Mouse (Mus musculus) spleen, adult 18-20 months (tissue): Measurements from ENCODE around the gene Bpifa1.
"Not testable (repeated sequence)": the region's sequence is repeated elsewhere in the genome, so short reads cannot be mapped to it uniquely, and the experiment has no call there.

Experiments
- DNase-seq, 2 experiments: peaks; one replicate each; pipeline ENCODE4 v3.0.0; 2022; ENCODE audit warnings: mixed read lengths in 2 of 2

Gene Bpifa1

DNA sequence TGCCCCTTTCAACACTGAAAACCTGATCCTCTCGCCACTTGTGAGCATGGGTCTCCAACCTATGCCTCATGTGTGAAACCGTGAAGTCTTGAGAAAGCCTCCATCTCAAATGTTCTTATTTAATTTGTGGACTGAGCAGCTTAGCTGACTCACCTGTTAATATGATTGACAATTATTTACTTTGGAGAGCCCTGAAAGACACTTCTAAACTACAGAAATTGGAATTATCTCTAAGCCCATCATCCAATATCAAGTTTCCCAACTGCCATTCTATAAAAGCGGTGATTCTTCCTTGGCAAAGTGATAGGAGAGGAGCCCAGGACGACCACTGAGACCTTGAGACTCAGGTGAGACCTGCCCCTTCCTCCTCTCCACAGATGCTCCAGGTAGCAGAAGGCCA, at the start of gene Bpifa1:
Gene Bpifa1, plus strand, starts transcription at position 301 of the 400 bp plus-strand sequence.
- DNase-seq, result no peak

- no peak for DNase-seq
These were observed 44.9 kb upstream of the Bpifa1 start for GRCm38 (mm10) chr2:154097734-154098133.

DNA sequence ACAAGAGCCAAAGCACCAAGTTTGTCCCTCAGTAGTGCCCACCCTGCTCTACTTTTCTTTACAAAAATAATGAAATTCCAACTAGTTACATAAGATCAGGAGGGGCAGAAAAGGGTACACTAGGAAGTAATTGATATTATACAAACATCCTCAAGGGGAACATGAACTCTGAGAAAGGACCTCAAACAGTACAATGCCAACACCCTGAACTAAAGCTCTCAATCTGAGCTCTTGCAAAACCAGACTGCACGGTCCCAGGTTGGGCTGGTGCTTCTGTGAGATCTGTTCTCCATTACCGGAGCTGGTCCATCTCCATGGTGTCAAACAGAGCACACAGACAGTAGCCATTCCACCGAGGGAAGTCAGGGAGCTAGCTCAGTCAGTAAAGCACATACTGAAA, 25.3 kb upstream of the Bpifa1 start:
- DNase-seq, result no peak

GRCm38 (mm10) chr2:154130120-154130519, 12.6 kb upstream of the Bpifa1 start, which contains the start of gene Bpifa3:
Gene Bpifa3, plus strand, starts transcription at chr2:154130336.
- DNase-seq, result no peak

DNA sequence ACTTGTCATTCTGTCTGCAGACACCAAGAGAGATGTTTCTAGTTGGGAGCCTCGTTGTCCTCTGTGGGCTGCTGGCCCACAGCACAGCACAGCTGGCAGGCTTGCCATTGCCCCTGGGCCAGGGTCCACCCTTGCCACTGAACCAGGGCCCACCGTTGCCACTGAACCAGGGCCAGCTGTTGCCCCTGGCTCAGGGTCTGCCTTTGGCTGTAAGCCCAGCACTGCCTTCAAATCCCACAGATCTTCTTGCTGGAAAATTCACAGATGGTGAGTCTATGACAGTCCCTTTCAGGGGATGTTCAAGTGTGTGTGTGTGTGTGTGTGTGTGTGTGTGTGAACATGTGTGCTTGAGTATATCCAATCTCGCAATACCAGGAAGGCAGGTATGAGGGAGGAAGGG, 1.1 kb downstream of the Bpifa1 start:
- no peak for DNase-seq

DNA sequence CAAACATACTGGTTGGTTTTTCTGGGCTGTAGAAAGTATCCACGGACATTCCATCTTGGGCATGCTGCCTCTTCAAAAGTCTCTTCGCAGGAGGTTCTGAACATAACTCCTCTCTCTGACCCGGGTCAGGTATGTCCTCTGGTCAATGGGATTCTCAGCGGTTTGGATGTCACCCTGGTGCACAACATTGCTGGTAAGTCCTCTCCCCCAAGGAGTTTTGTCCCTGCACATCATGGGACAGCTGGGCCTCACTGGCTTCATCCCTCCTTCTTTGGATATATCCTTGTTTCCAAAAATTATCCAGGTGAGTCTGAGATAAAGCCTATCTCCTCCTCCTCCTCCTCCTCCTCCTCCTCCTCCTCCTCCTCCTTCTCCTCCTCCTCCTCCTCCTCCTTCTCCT, 4.8 kb downstream of the Bpifa1 start:
- no peak for DNase-seq

DNA sequence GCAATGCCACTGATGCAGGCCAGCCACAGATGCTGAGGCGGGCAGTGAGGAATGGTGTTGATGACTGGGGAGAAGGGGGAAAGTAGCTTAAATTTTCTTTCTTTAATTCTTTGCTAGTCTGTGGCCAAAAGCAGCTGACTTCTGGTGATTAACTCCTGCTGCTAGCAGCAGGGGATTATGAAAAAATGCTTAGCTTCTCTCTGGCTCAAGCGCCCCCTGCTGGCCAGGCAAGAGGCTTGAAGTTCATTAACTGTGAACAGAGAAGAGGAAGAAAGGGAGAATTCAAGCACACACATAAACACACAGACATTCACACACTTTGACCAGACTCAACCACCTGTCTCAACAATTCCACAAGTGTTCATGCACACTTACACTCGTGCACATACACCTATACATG, 15.8 kb downstream of the Bpifa1 start:
- peak in 1 of 2 experiments; percentile 5 for DNase-seq

GRCm38 (mm10) chr2:154162307-154162706, 19.6 kb downstream of the Bpifa1 start, which contains the start of gene Bpifa5:
Gene Bpifa5, plus strand, starts transcription at chr2:154162607.
- DNase-seq, result no peak

DNA sequence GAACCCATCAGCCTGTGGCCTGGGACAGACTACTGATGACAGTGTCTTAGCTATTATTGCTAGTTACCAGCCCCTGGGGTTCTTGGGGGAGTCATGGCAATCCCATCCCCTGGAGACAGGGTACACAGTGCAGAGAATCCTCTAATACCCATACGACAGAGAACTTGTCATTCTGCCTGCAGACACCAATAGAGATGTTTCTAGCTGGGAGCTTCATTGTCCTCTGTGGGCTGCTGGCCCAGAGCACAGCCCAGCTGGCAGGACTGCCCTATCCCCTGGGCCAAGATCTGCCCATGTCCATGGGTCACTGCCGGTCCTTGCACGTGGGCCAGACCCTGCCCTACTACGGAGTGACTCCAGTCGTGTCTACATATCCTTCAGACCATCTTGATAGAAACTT, 20.6 kb downstream of the Bpifa1 start:
- DNase-seq, result no peak

- no peak for DNase-seq
These were observed 26.5 kb downstream of the Bpifa1 start for GRCm38 (mm10) chr2:154169172-154169571.

- DNase-seq, result no peak
These were observed 28.9 kb downstream of the Bpifa1 start for GRCm38 (mm10) chr2:154171621-154172020.

DNA sequence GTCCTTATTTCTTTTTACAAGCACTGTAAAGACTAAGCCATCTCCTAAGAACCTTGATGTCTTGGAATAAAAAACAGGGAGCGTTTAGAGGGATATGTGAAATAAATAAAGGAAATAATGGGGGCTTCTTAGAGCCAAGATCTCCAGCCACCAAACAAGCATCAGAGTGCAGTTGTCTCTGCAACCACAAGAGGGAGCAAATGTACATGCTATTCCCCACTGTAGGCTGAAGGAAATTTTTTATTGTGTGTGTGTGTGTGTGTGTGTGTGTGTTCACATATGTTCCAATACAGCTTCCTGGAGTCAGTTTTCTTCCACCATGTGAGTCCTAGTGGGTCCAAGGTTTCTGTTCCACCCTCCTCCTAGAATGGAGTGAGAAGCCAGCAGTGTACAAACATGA, 30.6 kb downstream of the Bpifa1 start:
- DNase-seq, result no peak

DNA sequence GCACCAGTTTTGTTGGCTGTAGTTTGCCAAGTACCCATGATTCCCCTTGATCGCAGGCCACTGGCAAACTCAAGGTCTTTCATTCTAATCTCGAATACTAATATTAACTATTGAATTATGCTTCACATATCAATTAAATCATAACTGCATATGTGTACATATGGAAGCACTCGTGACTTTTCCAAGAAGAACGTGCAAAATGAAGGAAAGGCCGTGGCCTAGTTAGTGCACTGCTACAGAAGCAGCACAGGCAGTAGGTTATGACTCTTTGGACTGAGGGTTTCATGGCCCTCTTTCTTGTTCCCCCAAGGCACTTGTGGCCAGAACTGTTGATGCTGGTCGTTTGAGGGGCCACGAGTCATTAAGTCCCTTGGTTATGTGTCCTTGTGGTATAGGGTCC, 39.2 kb downstream of the Bpifa1 start:
- not testable (repeated sequence) for DNase-seq

DNA sequence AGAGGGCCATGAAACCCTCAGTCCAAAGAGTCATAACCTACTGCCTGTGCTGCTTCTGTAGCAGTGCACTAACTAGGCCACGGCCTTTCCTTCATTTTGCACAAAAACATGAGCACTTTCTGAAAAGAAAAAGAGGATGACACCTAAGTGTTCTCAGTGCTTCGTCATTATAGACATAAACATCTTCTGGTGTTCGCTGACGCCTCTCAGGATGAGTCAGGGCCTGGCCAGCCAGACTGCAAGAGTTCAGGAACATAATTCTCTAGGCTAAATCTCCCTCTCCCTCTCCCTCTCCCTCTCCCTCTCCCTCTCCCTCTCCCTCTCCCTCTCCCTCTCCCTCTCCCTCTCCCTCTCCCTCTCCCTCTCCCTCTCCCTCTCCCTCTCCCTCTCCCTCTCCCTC, 40.4 kb downstream of the Bpifa1 start:
- not testable (repeated sequence) for DNase-seq

DNA sequence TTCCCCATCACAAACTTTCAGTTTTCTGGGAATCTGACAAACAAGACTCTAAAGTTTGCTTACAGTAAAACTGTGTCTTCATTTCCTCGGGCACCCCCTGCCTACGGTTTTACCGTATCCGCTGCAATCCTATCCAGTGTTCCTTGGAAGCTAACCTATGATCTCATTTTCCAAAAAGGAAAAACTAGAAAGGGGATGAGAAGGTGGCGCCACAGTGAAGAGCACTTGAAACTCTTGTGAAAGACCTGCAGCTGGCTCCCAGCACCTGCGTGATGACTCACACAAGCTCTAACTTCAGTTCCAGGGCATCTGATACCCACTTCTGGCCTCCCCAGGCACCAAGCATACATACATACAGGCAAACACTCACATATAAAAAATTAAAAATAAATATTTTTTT, 42.6 kb downstream of the Bpifa1 start:
- no peak for DNase-seq

DNA sequence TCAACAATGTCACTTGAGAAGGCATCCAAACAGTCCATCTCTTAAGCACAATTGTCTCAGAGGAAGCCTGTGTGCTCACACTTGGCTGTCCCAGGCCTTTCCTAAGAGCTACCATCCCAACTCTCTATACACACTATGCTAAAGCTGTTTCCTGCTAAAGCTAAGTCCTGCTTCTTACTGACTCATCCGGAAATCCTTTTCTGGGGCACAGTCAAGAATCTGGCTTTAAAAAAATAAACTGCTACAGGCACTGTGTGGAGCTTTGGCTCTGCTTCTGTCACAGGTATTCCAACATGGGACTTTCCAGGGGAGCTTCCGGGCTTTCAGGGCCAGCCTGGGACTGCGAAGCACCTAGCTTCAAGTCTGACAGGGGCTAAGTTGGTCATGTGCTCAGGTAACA, 43.1 kb downstream of the Bpifa1 start:
- no peak for DNase-seq

DNA sequence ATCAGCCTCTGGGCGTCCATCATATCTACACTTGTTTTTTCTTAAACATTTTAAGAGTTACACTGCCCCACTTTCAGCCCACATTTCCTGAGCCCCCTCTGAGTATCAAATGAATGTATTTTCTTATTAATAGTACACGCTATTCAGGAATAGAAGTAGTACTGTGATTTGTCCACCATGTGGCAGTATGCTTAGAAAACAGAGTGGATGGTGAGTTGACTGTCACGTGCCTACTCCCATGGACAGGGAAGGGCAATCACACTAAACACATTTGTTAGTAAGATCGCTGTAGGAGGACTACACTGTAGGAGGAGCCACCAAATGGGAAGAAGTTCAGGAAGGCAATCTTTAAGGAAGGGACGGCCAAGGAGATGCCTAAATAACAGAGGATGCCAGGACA, 44.8 kb downstream of the Bpifa1 start:
- no peak for DNase-seq

- DNase-seq, result no peak
These were observed 47.3 kb downstream of the Bpifa1 start for GRCm38 (mm10) chr2:154189877-154190434.

DNA sequence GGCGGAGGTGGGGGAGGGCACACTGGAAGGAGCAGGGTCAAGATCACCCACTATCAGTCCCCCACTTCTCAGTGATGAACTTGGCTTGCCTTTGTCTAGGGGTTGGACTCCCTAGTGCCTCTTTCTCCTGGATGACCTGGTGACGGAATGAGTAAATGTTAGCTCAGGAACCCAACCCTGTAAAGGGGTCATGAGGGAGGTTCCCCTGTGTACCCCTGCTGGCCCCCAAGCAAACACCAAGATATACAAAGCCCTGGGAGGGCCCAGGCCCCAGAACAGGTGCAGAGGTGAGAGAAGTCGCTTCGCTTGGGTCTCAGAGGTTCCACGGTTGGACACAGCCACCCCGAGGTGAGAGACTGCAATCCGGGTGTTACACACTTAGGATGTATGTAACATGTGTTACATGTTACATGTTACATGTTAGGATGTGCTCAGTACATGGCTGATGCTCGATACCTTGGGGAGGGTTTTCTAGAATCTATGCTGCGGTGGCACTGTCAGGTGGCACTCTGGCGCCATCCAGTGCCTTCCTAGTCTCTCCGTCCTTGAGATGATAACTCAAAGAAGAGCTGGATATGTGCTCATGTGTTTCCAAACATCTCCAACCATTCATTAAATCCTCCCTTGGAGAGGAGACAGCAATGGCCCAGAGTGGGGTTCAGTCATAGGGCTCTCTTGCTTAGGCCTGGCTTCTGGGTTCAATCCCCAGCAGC, 48.0 kb downstream of the Bpifa1 start, which contains the start of gene Bpifb1:
Gene Bpifb1, plus strand, starts transcription at position 273 of the 713 bp plus-strand sequence.
- no peak for DNase-seq

DNA sequence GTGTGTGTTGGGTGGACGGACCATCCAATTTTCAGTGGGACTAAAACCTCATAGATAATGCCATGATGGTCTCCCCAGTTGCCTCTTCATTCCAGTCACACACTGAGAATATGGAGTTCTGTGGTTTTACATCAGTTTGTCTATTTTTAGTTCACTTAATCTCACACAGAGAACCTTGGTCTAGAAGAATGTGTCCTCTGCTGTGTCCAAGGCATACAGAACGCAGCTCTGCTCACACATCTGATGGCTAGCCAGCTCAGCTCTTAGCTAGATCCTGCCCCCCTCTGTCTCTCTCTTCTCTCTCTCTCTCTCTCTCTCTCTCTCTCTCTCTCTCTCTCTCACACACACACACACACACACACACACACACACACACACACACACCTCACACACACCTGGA, 49.5 kb downstream of the Bpifa1 start:
- no peak for DNase-seq

- no peak for DNase-seq
These were observed 50.4 kb downstream of the Bpifa1 start for GRCm38 (mm10) chr2:154193071-154193470.

- DNase-seq, result no peak
These were observed 51.4 kb downstream of the Bpifa1 start for GRCm38 (mm10) chr2:154193994-154194504.

- no peak for DNase-seq
These were observed 54.4 kb downstream of the Bpifa1 start for GRCm38 (mm10) chr2:154197036-154197435.
